Mouse (Mus musculus): Measurements from ENCODE around the gene Hoxd1. TPM values are rescaled to one million over a fixed set of nuclear protein-coding genes. Genes with fewer than 3 reads are reported as not detected.

Hoxd1 gene
- polyA plus RNA-seq (2011; ENCODE audit: insufficient read depth, insufficient read length, low replicate concordance, missing spikeins): not detected in 2 replicates

GRCm38 (mm10) chr2:74762522-74763244 is at the start of gene Hoxd1:
Hoxd1 (plus strand) TSS chr2:74762980.
- TF ChIP-seq CTCF (IDR thresholded peaks at IDR 0.05; ENCODE audit: control insufficient read depth, insufficient read depth, low read length) (no peak), POLR2A (IDR thresholded peaks at IDR 0.05; ENCODE audit: borderline replicate concordance, control insufficient read depth, low read depth, low read length) (no peak)
- 3% methylated on average over 54 of the region's 61 CpGs for WGBS
- H3K27ac ChIP-seq (ENCODE audit: control insufficient read depth, insufficient read depth, low read depth, low read length, poor library complexity): no peak within 1 kb of the TSS; the same call in 1 of the 2 replicates
- H3K4me1 ChIP-seq (ENCODE audit: control insufficient read depth, insufficient read depth, low read length): no peaks in the 10 kb centered on the region
- H3K4me3 ChIP-seq (replicated peaks; ENCODE audit: control insufficient read depth, low read depth, low read length): no peak within 1 kb of the TSS

DNA sequence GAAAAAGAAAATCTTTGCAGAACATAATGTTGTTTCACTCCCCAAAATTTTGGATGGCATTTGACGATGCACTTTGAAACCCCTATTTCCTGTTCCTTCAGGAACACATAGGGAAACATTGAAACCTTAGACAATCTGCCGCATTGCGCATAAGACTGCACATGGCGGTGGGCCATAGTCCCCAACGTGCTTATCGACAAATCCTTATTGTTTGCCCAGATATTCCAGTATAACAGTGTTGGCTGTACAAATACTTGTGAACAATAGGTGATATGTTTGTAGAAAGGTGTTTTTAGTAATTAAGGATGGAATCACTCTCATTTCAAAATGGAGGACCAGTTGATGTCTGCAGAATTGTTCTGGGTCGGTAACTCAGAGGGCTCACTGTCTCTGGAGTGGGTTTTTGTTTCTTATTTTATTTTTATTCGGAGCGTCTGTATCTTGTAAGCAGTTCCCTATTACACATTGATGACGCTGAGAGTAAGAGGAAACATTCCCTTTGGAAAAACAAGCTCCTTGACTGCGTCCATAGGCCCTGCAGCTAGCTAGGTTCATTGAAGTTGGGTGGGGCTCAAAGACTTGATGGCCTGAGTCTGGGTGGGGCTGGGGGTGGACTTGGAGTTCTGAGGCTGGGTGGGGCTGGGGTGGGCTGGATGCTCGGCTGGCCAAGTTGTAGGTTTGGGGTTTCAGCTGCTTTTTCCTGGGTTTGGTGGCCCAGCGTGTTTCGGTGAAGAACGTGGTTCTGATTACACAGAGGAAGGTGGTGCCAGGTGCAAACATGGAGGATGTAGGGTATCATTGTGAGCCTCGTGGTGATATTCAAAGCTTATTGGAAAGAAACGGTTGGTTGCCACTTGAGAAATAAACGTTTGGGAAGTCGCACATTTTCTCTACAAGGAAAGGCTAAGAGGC is 49.3 kb upstream of the Hoxd1 start:
- no peak for TF ChIP-seq CTCF (IDR thresholded peaks at IDR 0.05; ENCODE audit: control insufficient read depth, insufficient read depth, low read length)
- TF ChIP-seq POLR2A (IDR thresholded peaks at IDR 0.05; ENCODE audit: borderline replicate concordance, control insufficient read depth, low read depth, low read length): no peak
- no peak overlapping the region for H3K4me3 ChIP-seq (replicated peaks; ENCODE audit: control insufficient read depth, low read depth, low read length)
- no peaks in the 10 kb centered on the region; the same call in 1 of the 2 replicates for H3K4me1 ChIP-seq (ENCODE audit: control insufficient read depth, insufficient read depth, low read length)
- WGBS: 22% methylated on average over 19 of the region's 19 CpGs
- H3K27ac ChIP-seq (ENCODE audit: control insufficient read depth, insufficient read depth, low read depth, low read length, poor library complexity): no peak overlapping the region

GRCm38 (mm10) chr2:74714156-74714789 is 48.5 kb upstream of the Hoxd1 start:
- no peak overlapping the region for H3K27ac ChIP-seq (ENCODE audit: control insufficient read depth, insufficient read depth, low read depth, low read length, poor library complexity)
- H3K4me3 ChIP-seq (replicated peaks; ENCODE audit: control insufficient read depth, low read depth, low read length): no peak overlapping the region
- WGBS: 10% methylated on average over 18 of the region's 18 CpGs
- no peak for TF ChIP-seq CTCF (IDR thresholded peaks at IDR 0.05; ENCODE audit: control insufficient read depth, insufficient read depth, low read length)
- TF ChIP-seq POLR2A (IDR thresholded peaks at IDR 0.05; ENCODE audit: borderline replicate concordance, control insufficient read depth, low read depth, low read length): no peak
- H3K4me1 ChIP-seq (ENCODE audit: control insufficient read depth, insufficient read depth, low read length): no peaks in the 10 kb centered on the region; the same call in 1 of the 2 replicates

GRCm38 (mm10) chr2:74714881-74715280 is 47.9 kb upstream of the Hoxd1 start:
- TF ChIP-seq POLR2A (IDR thresholded peaks at IDR 0.05; ENCODE audit: borderline replicate concordance, control insufficient read depth, low read depth, low read length) (no peak), CTCF (IDR thresholded peaks at IDR 0.05; ENCODE audit: control insufficient read depth, insufficient read depth, low read length) (no peak)
- WGBS: 4% methylated on average over 14 of the region's 14 CpGs
- Histone ChIP-seq H3K4me1 (ENCODE audit: control insufficient read depth, insufficient read depth, low read length) (no peaks in the 10 kb centered on the region; the same call in 1 of the 2 replicates), H3K27ac (ENCODE audit: control insufficient read depth, insufficient read depth, low read depth, low read length, poor library complexity) (no peak overlapping the region; the same call in 1 of the 2 replicates), H3K4me3 (replicated peaks; ENCODE audit: control insufficient read depth, low read depth, low read length) (no peak overlapping the region)

DNA sequence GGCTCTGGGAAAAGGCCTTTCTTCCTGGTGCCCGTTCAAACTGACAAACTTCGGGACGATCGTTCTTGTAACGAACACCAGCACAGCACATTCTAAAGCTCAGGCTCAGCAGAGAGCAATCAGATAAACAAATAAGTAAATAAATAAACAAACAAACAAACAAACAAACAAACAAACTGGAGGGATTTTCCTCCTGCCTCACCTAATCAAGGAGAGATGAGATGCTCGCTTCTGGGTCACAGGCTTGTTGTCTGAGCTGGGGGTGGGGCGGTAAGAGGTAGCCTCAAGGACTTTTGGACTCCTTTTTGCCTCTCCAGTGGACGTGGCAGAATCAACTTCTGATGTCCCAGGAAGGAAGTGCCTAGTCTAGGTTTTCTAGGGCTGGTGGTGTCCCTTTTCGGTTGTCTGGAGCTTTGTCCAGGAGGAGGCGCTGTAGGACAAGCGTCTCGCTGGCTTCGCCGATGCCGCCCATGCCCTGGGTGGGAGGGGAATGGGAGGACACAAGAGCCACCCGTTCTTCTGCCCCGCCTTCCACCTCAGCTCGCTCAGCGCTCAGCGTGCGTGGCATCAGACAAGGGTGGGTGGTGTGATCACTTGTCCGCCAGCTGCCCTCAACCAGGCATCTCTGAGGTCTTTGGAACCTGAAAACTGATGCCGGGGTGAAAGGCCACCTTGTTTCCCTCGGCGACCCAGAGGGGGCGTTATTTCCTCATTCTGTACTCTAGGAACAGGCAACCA is 47.1 kb upstream of the Hoxd1 start:
- H3K27ac ChIP-seq (ENCODE audit: control insufficient read depth, insufficient read depth, low read depth, low read length, poor library complexity): no peak overlapping the region
- TF ChIP-seq POLR2A (IDR thresholded peaks at IDR 0.05; ENCODE audit: borderline replicate concordance, control insufficient read depth, low read depth, low read length) (no peak), CTCF (IDR thresholded peaks at IDR 0.05; ENCODE audit: control insufficient read depth, insufficient read depth, low read length) (peak; percentile 60)
- no peak overlapping the region for H3K4me3 ChIP-seq (replicated peaks; ENCODE audit: control insufficient read depth, low read depth, low read length)
- WGBS: 4% methylated on average over 26 of the region's 26 CpGs
- no peaks in the 10 kb centered on the region; the same call in 1 of the 2 replicates for H3K4me1 ChIP-seq (ENCODE audit: control insufficient read depth, insufficient read depth, low read length)

DNA sequence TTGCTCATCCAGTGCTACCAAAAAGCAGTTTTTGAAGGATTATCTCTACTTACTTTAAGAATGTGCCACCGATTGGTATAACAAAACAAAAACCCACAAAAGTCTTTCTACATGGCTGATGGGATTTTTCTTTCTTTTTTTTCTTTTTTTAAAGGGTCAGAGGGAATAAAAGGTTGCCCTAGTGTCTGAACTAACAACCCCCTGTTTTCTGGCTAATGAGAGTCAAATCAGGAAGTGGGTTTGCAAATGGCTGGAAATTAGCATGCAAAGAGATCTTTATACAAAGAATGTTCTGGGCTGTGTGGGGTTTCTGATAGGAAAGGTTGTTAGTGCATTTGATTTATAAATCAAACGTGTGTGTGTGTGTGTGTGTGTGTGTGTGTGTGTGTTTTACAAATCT is 42.4 kb upstream of the Hoxd1 start:
- H3K4me1 ChIP-seq (ENCODE audit: control insufficient read depth, insufficient read depth, low read length): no peaks in the 10 kb centered on the region
- no peak overlapping the region for H3K4me3 ChIP-seq (replicated peaks; ENCODE audit: control insufficient read depth, low read depth, low read length)
- H3K27ac ChIP-seq (ENCODE audit: control insufficient read depth, insufficient read depth, low read depth, low read length, poor library complexity): no peak overlapping the region
- TF ChIP-seq POLR2A (IDR thresholded peaks at IDR 0.05; ENCODE audit: borderline replicate concordance, control insufficient read depth, low read depth, low read length): no peak
- TF ChIP-seq CTCF (IDR thresholded peaks at IDR 0.05; ENCODE audit: control insufficient read depth, insufficient read depth, low read length): no peak
- 21% methylated on average over 2 of the region's 2 CpGs for WGBS

DNA sequence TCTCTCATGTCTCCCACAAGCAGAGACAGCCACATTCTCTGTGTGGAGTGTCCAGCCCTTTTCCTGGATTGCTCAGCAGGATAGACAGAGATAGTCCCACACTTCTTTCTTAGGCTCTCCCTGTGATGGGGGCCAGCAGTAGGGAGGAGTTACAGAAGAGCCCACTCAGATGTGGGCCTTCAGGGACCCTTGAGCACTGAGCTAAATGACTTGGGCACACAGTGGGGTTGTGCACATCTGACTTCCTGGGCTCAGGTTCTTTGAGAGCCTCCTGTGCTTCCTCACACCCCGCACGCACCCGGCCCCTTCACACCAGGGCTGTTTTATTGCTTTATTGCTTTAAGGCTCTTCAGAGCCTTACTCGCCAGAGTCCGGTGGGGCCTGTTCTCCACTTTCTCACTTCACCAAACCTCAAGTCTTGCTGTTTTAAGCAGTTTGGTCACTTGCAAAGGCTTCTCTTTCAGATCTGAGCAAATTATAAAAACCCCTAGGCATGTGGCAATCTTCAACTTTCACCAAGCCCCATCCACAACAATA is 41.8 kb upstream of the Hoxd1 start:
- no peaks in the 10 kb centered on the region for H3K4me1 ChIP-seq (ENCODE audit: control insufficient read depth, insufficient read depth, low read length)
- H3K4me3 ChIP-seq (replicated peaks; ENCODE audit: control insufficient read depth, low read depth, low read length): no peak overlapping the region
- WGBS: 51% methylated on average over 5 of the region's 5 CpGs
- no peak overlapping the region for H3K27ac ChIP-seq (ENCODE audit: control insufficient read depth, insufficient read depth, low read depth, low read length, poor library complexity)
- TF ChIP-seq CTCF (IDR thresholded peaks at IDR 0.05; ENCODE audit: control insufficient read depth, insufficient read depth, low read length) (no peak), POLR2A (IDR thresholded peaks at IDR 0.05; ENCODE audit: borderline replicate concordance, control insufficient read depth, low read depth, low read length) (no peak)

Measured in bone marrow, adult 2 months (tissue).